Mouse (Mus musculus) lung, postnatal 25 days (tissue): ENCODE measurements around the gene Gpsm3.

ENCODE experiments used
- DNase-seq: peaks from one replicate; pipeline ENCODE4 v3.0.0; 2022; ENCODE audit warnings: low spot score

The Gpsm3 gene

DNA sequence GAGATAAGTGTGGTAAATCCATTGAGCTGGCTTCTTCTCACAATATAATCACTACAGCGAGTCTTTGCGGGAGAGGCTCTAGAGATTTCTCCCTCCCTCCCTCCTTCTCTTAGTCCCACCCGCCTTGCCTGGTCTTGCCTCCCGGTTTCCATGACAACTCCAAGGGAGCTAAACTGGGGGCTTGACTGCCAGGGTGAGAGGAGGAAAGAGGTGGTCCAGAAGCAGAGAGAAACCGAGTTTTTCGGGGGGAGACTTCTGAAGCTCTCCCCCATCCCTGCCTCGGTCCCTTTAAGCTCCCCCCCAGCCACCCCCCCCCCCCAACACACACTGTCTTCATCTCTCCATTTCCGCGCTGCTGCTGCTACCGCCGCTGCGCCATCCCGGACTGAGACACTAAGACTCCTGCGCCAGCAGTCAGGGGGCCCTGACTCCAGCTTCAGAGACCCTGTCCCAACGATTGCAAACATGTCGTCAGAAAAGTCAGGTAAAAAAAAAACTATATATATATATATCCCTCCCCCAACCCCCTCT lies 39.7 kb downstream of the Gpsm3 start, which contains the start of gene Prrt1:
Gene Prrt1, plus strand, starts transcription at position 313 of the 531 bp plus-strand sequence.
- DNase-seq: no peak

DNA sequence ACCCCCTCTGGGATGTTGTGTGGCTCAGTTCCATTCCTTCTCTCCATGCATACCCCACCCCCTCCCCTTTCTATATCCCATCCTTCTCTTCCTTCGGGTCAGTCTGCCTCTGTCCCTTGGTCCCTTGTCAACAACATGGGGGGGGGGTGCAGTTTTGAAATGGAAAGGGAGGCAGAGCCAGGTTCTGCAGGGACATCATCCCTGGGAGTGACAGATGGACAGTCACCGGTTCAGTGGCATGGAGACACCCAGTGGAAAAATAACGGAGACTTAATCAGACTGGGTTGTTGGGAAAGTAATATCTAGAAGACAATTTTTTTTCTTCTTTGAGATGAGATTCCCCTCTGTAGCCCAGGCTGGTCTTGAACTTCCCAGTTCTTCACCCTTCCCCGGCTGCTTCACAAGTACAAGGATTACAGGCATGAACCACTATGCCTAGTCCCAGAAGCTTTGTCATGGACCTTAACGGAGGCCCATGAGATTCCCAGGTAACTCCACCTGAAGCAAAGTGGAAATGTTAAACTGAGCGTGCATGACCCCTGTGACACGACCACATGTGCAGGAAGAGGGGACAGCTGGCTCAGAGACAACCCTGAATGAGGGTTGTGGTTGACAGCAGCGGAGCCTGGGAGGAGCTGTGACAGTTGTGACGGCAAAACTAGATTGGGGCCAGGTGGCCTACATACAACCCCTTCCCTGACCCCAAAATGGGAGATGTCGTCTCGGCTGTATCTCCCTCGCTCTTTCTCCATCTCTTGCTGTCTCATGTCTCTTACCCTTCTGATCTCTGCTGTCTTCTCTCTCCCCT lies 40.4 kb downstream of the Gpsm3 start:
- no peak for DNase-seq

DNA sequence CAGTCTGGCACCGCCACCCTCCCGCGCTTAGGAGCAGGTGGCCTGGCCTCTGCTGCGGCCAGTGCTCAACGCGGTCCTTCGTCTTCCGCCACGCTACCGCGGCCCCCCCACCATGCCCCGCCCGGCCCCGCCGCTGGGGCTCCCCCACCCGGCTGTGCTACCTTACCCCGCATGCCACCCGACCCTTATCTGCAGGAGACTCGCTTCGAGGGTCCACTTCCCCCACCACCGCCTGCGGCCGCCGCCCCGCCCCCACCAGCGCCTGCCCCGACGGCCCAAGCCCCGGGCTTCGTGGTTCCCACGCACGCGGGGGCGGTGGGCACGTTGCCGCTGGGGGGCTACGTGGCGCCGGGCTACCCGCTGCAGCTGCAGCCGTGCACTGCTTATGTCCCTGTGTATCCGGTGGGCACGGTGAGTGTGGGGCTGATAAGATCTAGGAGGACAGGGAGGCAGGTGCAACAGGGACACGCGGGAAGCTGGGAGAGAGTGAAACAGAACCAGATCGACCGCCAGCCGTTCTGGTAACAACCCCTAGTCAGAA lies 41.2 kb downstream of the Gpsm3 start:
- no peak for DNase-seq

DNA sequence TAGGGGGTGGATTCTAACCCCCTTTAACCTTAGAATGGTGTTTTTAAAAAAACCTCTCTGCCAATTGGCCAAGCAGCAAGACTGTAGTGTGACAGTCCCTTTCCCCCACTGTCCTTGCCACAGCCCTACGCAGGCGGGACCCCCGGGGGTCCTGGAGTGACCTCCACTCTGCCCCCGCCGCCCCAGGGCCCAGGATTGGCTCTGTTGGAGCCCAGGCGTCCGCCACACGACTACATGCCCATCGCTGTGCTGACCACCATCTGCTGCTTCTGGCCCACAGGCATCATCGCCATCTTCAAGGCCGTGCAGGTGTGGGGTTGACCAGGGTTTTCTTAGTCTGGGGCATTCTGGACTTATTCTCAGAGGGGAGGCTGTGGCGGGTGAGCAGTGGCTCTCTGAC lies 42.0 kb downstream of the Gpsm3 start:
- no peak for DNase-seq

DNA sequence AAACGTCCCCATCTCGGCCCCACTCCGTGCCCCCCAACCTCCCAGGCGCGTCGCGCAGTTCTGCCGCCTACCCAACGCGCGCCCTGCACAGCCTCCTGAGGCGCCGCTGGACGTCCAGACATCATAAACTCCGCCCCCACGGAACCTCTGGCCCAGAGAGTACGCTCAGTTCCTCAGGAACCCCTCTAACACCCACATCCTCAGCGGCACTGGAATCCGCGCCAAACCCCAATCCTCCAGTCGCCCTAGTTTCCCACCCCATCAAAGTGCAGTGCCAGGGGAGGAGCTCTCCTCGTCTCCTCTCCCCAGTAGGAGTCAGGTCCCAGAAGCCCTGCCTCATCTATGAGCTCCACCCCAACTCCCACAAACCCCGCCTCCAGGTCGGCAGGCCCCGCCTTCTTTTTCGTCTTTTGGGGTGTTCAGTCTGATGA lies 42.7 kb downstream of the Gpsm3 start:
- DNase-seq: peak; percentile 85

DNA sequence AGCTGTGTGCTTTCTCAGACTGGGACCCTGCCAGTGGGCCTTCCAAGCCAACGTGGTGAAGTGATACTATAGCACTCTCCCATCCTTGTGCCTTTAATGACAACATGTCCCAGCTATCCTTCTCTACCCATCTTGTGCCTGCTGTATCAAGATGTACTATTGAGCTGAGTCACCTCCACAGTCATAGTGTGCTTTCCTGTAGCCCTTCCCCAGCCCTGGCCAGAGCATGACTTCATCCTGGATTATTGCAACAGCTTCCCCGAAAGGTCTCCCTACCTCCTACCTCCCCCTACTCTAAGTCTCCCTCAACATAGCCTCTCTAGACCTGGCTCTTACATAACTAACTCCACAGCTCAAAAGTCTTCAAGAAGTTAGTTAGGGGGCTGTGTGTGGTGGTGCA lies 46.1 kb downstream of the Gpsm3 start:
- no peak for DNase-seq

DNA sequence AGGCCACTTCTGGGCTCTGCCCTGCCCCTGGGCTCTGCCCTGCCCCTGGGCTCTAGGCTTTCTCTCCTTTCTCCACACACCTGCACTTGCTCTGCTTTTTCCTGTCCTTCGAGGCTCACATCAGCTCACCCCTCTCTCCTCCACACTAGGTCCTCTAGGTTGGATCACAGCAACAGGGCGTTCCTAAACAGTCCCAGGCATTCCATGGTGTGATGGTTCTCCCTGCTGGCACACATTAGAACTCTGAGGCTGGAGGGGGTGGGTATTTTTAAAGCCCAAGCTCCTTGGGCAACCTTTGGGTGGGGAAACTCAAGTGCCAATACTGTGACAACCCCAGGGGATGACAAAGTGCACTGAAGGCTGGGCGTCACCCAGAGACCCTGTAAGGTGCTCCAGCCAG lies 47.9 kb downstream of the Gpsm3 start:
- DNase-seq: no peak

DNA sequence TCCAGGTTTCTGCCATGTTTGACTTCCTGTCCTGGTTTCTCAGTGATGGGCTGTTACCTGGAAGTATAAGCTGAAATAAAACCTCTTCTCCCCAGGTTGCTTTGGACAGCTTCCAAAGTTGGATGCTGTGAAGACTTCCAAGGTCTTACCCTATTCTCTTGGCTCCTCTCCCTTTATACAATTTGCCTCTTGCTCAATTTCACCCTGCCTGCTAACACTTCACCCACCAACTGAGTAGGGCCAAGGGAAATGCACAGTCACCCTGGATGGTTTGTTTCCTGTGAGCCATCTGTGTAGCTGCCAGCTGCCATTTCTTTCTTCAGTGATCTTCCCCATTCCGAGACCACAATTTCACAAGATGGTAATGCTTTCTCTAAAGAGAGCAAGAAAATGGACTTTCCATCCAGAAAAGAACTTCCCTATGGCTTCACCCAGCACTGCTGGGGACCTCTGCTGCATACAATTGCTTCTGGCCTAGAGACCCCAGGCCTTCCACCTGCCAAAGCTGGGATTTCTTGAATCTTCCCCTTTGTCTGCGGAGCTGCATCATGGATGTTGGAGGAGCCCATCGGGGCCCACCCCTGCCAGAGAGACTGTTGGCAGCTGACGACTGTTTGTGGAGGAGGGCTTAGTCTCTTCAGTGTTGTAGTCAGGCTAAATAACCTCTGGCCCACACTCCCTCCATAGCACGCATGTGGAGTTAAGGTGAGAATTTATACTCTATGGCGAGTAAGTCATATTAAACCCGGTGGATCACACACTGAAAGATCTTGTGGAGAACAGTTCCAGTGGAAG lies 50.1 kb downstream of the Gpsm3 start:
- DNase-seq: no peak

DNA sequence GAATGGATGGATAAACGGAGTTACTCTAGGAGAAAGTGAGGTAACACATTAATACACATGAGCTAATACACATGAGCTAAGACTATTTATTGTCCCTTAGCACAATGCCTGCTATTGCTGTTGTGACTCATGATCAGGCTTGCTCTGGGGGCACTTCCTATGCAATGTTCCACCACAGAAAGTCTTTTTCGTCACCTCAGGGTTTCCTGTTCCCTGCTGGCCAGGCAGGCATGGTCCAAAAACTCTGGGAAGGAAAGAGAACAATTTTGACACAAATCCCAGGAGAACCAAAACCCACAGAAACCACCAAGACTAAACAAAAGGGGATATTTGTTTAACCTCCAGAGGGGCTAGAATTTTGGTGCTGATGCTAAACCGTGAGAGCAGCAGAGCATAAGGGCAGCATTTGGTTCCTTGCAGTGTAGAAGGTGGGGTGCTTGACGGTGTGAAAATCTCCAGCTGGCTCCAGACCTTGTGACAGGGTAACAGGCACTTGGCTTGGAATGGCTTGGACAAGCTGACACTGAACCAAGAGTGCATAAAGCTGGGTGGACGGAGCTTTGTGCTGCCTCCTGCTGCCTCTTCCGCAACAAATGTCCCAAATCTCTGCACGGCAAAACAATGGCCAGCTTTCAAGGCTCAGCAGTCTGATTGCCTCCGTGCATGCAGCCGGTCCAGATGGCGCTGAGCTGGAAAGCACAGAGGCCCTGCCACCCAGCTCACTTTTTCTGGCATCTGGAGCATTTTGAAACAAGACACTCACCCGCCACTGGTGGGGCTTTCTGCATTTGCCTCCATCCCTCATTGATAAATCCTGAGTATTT lies 51.4 kb downstream of the Gpsm3 start:
- DNase-seq: no peak
